Mouse (Mus musculus): ENCODE measurements around the gene Clba1. TPM values are rescaled to one million over a fixed set of nuclear protein-coding genes. Genes with fewer than 3 reads are reported as not detected.
A peak's percentile ranks its signal among the peaks of the same experiment; 100 is the strongest.
"Not testable (repeated sequence)": the region's sequence is repeated elsewhere in the genome, so short reads cannot be mapped to it uniquely, and the experiment has no call there.

Clba1 gene
- polyA plus RNA-seq, 1 experiment from 2014 or later, result 11.9 TPM

- peak; percentile 13; the same call in 1 of the 2 replicates for ATAC-seq (replicated peaks; ENCODE audit: low FRiP score)
- 59% methylated on average over 5 of the region's 5 CpGs for WGBS
- H3K4me1 ChIP-seq, result peaks cover 28% of the 10 kb centered on the region
- peak overlapping the region; percentile 59 for H3K9ac ChIP-seq
- H3K9me3 ChIP-seq (replicated peaks), result no peaks in the 10 kb centered on the region
- H3K4me2 ChIP-seq, result peak overlapping the region; percentile 99
- peak overlapping the region; percentile 69; the same call in 1 of the 2 replicates for H3K27ac ChIP-seq
- H3K4me3 ChIP-seq (replicated peaks), result peak overlapping the region; percentile 82
- peaks cover 6% of the 10 kb centered on the region; the same call in 1 of the 2 replicates for H3K36me3 ChIP-seq
- peaks cover 18% of the 10 kb centered on the region for H3K27me3 ChIP-seq
These were observed 538 bp upstream of the Clba1 start for GRCm38 (mm10) chr12:112808212-112808586.

- Histone ChIP-seq H3K27me3 (peaks cover 13% of the 10 kb centered on the region; the same call in 1 of the 2 replicates), H3K27ac (peak overlapping the region; percentile 69), H3K4me1 (peaks cover 29% of the 10 kb centered on the region), H3K36me3 (peaks cover 9% of the 10 kb centered on the region; the same call in 1 of the 2 replicates), H3K4me3 (replicated peaks) (peak overlapping the region; percentile 82), H3K9ac (peak overlapping the region; percentile 59), H3K9me3 (replicated peaks) (no peaks in the 10 kb centered on the region), H3K4me2 (peak overlapping the region; percentile 99)
- no peak for ATAC-seq (replicated peaks; ENCODE audit: low FRiP score)
- 20% methylated on average over 8 of the region's 8 CpGs for WGBS
These were observed 904 bp downstream of the Clba1 start for GRCm38 (mm10) chr12:112809641-112810040.

- H3K4me3 ChIP-seq (replicated peaks), result no peak overlapping the region
- H3K36me3 ChIP-seq, result peaks cover 14% of the 10 kb centered on the region
- H3K9ac ChIP-seq, result no peak overlapping the region
- H3K27ac ChIP-seq, result no peak overlapping the region
- H3K4me1 ChIP-seq, result peaks cover 29% of the 10 kb centered on the region
- H3K4me2 ChIP-seq, result peak overlapping the region; percentile 99
- H3K27me3 ChIP-seq, result peaks cover 7% of the 10 kb centered on the region; the same call in 1 of the 2 replicates
- no peak for ATAC-seq (replicated peaks; ENCODE audit: low FRiP score)
- WGBS, result 67% methylated on average over 19 of the region's 19 CpGs
- no peaks in the 10 kb centered on the region for H3K9me3 ChIP-seq (replicated peaks)
These were observed 1.6 kb downstream of the Clba1 start for GRCm38 (mm10) chr12:112810092-112810885.

- 55% methylated on average over 7 of the region's 7 CpGs for WGBS
- H3K36me3 ChIP-seq, result peaks cover 45% of the 10 kb centered on the region
- no peaks in the 10 kb centered on the region for H3K27me3 ChIP-seq
- no peak for ATAC-seq (replicated peaks; ENCODE audit: low FRiP score)
- no peaks in the 10 kb centered on the region for H3K9me3 ChIP-seq (replicated peaks)
- H3K27ac ChIP-seq, result peak overlapping the region; percentile 49; the same call in 1 of the 2 replicates
- H3K4me3 ChIP-seq (replicated peaks), result no peak overlapping the region
- H3K4me2 ChIP-seq, result no peak overlapping the region
- H3K9ac ChIP-seq, result no peak overlapping the region
- peaks cover 24% of the 10 kb centered on the region for H3K4me1 ChIP-seq
These were observed 4.6 kb downstream of the Clba1 start for GRCm38 (mm10) chr12:112813370-112813769.

GRCm38 (mm10) chr12:112814682-112815470 is 6.1 kb downstream of the Clba1 start:
- H3K4me1 ChIP-seq, result peaks cover 12% of the 10 kb centered on the region
- no peak overlapping the region for H3K4me3 ChIP-seq (replicated peaks)
- WGBS, result 74% methylated on average over 14 of the region's 14 CpGs
- H3K9me3 ChIP-seq (replicated peaks), result no peaks in the 10 kb centered on the region
- no peak overlapping the region for H3K27ac ChIP-seq
- H3K4me2 ChIP-seq, result no peak overlapping the region
- ATAC-seq (replicated peaks; ENCODE audit: low FRiP score), result no peak
- peaks cover 60% of the 10 kb centered on the region for H3K36me3 ChIP-seq
- no peak overlapping the region for H3K9ac ChIP-seq
- H3K27me3 ChIP-seq, result no peaks in the 10 kb centered on the region

GRCm38 (mm10) chr12:112816294-112816693 is 7.6 kb downstream of the Clba1 start:
- WGBS, result 67% methylated on average over 4 of the region's 4 CpGs
- peaks cover 73% of the 10 kb centered on the region for H3K36me3 ChIP-seq
- H3K4me1 ChIP-seq, result peaks cover 11% of the 10 kb centered on the region; the same call in 1 of the 2 replicates

GRCm38 (mm10) chr12:112816866-112817265 is 8.1 kb downstream of the Clba1 start:
- H3K27me3 ChIP-seq; H3K9ac ChIP-seq; H3K4me3 ChIP-seq (replicated peaks); H3K9me3 ChIP-seq (replicated peaks); H3K27ac ChIP-seq; ATAC-seq (replicated peaks; ENCODE audit: low FRiP score); H3K4me2 ChIP-seq: not testable (repeated sequence)
- Histone ChIP-seq H3K4me1 (peaks cover 11% of the 10 kb centered on the region; the same call in 1 of the 2 replicates), H3K36me3 (peaks cover 79% of the 10 kb centered on the region)
- 82% methylated on average over 7 of the region's 7 CpGs for WGBS

More at GRCm38 (mm10) chr12:112816294-112816693, 7.6 kb downstream of the Clba1 start:
- H3K9me3 ChIP-seq (replicated peaks), result no peaks in the 10 kb centered on the region
- H3K4me3 ChIP-seq (replicated peaks), result no peak overlapping the region
- H3K9ac ChIP-seq, result no peak overlapping the region
- H3K4me2 ChIP-seq, result no peak overlapping the region
- no peak overlapping the region for H3K27ac ChIP-seq
- no peaks in the 10 kb centered on the region for H3K27me3 ChIP-seq
- ATAC-seq (replicated peaks; ENCODE audit: low FRiP score), result no peak

GRCm38 (mm10) chr12:112819057-112819662 is 10.4 kb downstream of the Clba1 start:
- Histone ChIP-seq H3K9ac (no peak overlapping the region), H3K4me3 (replicated peaks) (no peak overlapping the region), H3K9me3 (replicated peaks) (no peaks in the 10 kb centered on the region), H3K27me3 (no peaks in the 10 kb centered on the region), H3K4me1 (peaks cover 24% of the 10 kb centered on the region), H3K27ac (no peak overlapping the region), H3K36me3 (peaks cover 93% of the 10 kb centered on the region), H3K4me2 (no peak overlapping the region)
- ATAC-seq (replicated peaks; ENCODE audit: low FRiP score), result no peak
- 91% methylated on average over 8 of the region's 8 CpGs for WGBS

GRCm38 (mm10) chr12:112820401-112820999 is 11.8 kb downstream of the Clba1 start:
- ATAC-seq (replicated peaks; ENCODE audit: low FRiP score), result no peak
- Histone ChIP-seq H3K9me3 (replicated peaks) (no peaks in the 10 kb centered on the region), H3K27me3 (no peaks in the 10 kb centered on the region), H3K4me1 (peaks cover 33% of the 10 kb centered on the region), H3K27ac (no peak overlapping the region), H3K4me3 (replicated peaks) (no peak overlapping the region), H3K9ac (no peak overlapping the region), H3K36me3 (peaks cover 94% of the 10 kb centered on the region), H3K4me2 (no peak overlapping the region)
- WGBS, result 85% methylated on average over 12 of the region's 12 CpGs

GRCm38 (mm10) chr12:112821216-112821615 is 12.5 kb downstream of the Clba1 start:
- no peak overlapping the region for H3K9ac ChIP-seq
- H3K27ac ChIP-seq, result no peak overlapping the region
- H3K9me3 ChIP-seq (replicated peaks), result no peaks in the 10 kb centered on the region
- 70% methylated on average over 1 of the region's 1 CpGs for WGBS
- peaks cover 94% of the 10 kb centered on the region for H3K36me3 ChIP-seq
- H3K27me3 ChIP-seq, result no peaks in the 10 kb centered on the region
- H3K4me3 ChIP-seq (replicated peaks), result no peak overlapping the region
- H3K4me2 ChIP-seq, result no peak overlapping the region
- ATAC-seq (replicated peaks; ENCODE audit: low FRiP score), result no peak
- H3K4me1 ChIP-seq, result peaks cover 40% of the 10 kb centered on the region

- 81% methylated on average over 4 of the region's 4 CpGs for WGBS
- Histone ChIP-seq H3K27ac (no peak overlapping the region), H3K36me3 (peaks cover 92% of the 10 kb centered on the region), H3K4me3 (replicated peaks) (no peak overlapping the region), H3K4me1 (peaks cover 47% of the 10 kb centered on the region), H3K9ac (no peak overlapping the region), H3K4me2 (no peak overlapping the region), H3K9me3 (replicated peaks) (no peaks in the 10 kb centered on the region), H3K27me3 (no peaks in the 10 kb centered on the region)
- no peak for ATAC-seq (replicated peaks; ENCODE audit: low FRiP score)
These were observed 13.2 kb downstream of the Clba1 start for GRCm38 (mm10) chr12:112821974-112822373.

All from kidney, embryonic 15.5 days (tissue).